Mouse (Mus musculus) limb, embryonic 11.5 days (tissue): ENCODE measurements around the gene Rasa2. TPM values are rescaled to one million over a fixed set of nuclear protein-coding genes. Genes with fewer than 3 reads are reported as not detected.

Experiments used
- ATAC-seq: fragments of 200-750 bp; cut with Nextera tagmentation; 2 replicates; pipeline ENCODE4 v1.8.0; 2017; ENCODE audit warnings: low read depth; ENCODE audit not compliant: insufficient number of reproducible peaks, low FRiP score, low TSS enrichment
- DNase-seq: peaks from one replicate; pipeline ENCODE4 v3.0.0-alpha.2; 2015; ENCODE audit warnings: low spot score
- H3K27ac ChIP-seq: fragments of 300-500 bp; sonication (generic); replicated peaks from 2 replicates; pipeline ENCODE4 v1.5.1; 2014; ENCODE audit warnings: low read depth, mild to moderate bottlenecking, low read length
- H3K27me3 ChIP-seq: fragments of 300-500 bp; sonication (generic); 2 replicates; pipeline ENCODE4 v1.6.1; 2014; ENCODE audit warnings: mild to moderate bottlenecking, low read length, mixed read lengths; ENCODE audit not compliant: control insufficient read depth, insufficient read depth
- H3K36me3 ChIP-seq: fragments of 300-500 bp; sonication (generic); 2 replicates; pipeline ENCODE4 v1.6.1; 2014; ENCODE audit warnings: mild to moderate bottlenecking, low read length, moderate library complexity, mixed read lengths; ENCODE audit not compliant: control insufficient read depth, insufficient read depth
- H3K4me1 ChIP-seq: fragments of 300-500 bp; sonication (generic); 2 replicates; pipeline ENCODE4 v1.6.1; 2014; ENCODE audit warnings: low read length, mixed read lengths; ENCODE audit not compliant: control insufficient read depth, insufficient read depth
- H3K4me2 ChIP-seq: fragments of 300-500 bp; sonication (generic); 2 replicates; pipeline ENCODE4 v1.6.1; 2014; ENCODE audit warnings: low read depth, mild to moderate bottlenecking, moderate library complexity; ENCODE audit not compliant: severe bottlenecking
- H3K4me3 ChIP-seq: fragments of 300-500 bp; sonication (generic); 2 replicates; pipeline ENCODE4 v1.5.1; 2014; ENCODE audit warnings: low read depth, low read length
- H3K9ac ChIP-seq: fragments of 300-500 bp; sonication (generic); 2 replicates; pipeline ENCODE4 v1.6.1; 2014; ENCODE audit warnings: mild to moderate bottlenecking, low read length
- H3K9me3 ChIP-seq: fragments of 300-500 bp; sonication (generic); 2 replicates; pipeline ENCODE4 v1.6.1; 2016; ENCODE audit warnings: low read length; ENCODE audit not compliant: control insufficient read depth
- WGBS: fragments of 180-500 bp; shearing (Covaris S2); extraction: QIAGEN DNeasy Blood & Tissue Kit; methylation state at CpG from one replicate; pipeline ENCODE4 v1.1.7; 2014; 5-methylcytosine and 5-hydroxymethylcytosine counted together
- polyA plus RNA-seq: library from polyadenylated mRNA; unstranded; fragments of >200 nt; fragmentation: Nextera tagmentation; extraction: Ambion mirVana; gene quantifications from 2 replicates; pipeline ENCODE4 v1.2.1, GENCODE M21; 2014

The Rasa2 gene
- polyA plus RNA-seq, 1 experiment from 2014 or later = 20.6 TPM

DNA sequence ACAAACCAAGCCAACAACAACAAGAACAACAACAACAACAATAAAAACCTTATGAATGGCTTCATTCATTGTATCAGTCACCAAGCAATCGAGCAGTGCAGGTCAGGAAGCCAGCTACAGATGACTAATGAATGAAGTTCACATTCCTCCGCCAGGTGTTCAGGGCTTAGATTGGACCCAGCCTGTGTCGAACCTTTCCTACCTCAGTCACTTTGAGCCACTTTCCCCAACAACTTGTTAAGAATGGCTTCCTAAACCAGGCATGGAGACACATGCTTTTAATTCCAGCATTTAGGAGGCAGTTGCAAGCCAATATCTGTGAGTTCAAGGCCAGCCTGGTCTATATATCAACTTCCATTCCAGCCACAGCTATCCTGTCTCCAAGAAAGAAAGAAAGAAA, 4.5 kb upstream of the Rasa2 start:
- Histone ChIP-seq H3K4me3 (no peak overlapping the region), H3K9me3 (no peaks in the 10 kb centered on the region), H3K36me3 (no peaks in the 10 kb centered on the region), H3K4me2 (no peak overlapping the region), H3K4me1 (peaks cover 8% of the 10 kb centered on the region), H3K27me3 (no peaks in the 10 kb centered on the region), H3K27ac (no peak overlapping the region), H3K9ac (no peak overlapping the region)
- DNase-seq (no peak), ATAC-seq (no peak)
- WGBS = 65% methylated on average over 3 of the region's 3 CpGs

GRCm38 (mm10) chr9:96635176-96635575, 3.8 kb upstream of the Rasa2 start:
- Histone ChIP-seq H3K36me3 (no peaks in the 10 kb centered on the region), H3K9ac (no peak overlapping the region), H3K9me3 (no peaks in the 10 kb centered on the region), H3K27me3 (no peaks in the 10 kb centered on the region), H3K4me1 (peaks cover 10% of the 10 kb centered on the region), H3K4me2 (no peak overlapping the region), H3K4me3 (no peak overlapping the region), H3K27ac (no peak overlapping the region)
- WGBS = 62% methylated on average over 6 of the region's 6 CpGs
- no peak for ATAC-seq
- DNase-seq = no peak

GRCm38 (mm10) chr9:96633771-96634170, 2.4 kb upstream of the Rasa2 start:
- Histone ChIP-seq H3K4me1 (peaks cover 10% of the 10 kb centered on the region), H3K27ac (no peak overlapping the region), H3K4me3 (no peak overlapping the region), H3K36me3 (no peaks in the 10 kb centered on the region), H3K4me2 (no peak overlapping the region), H3K9me3 (no peaks in the 10 kb centered on the region), H3K27me3 (no peaks in the 10 kb centered on the region), H3K9ac (no peak overlapping the region)
- ATAC-seq = no peak
- no peak for DNase-seq
- WGBS = 85% methylated on average over 2 of the region's 2 CpGs

- DNase-seq (no peak), ATAC-seq (no peak)
- Histone ChIP-seq H3K9ac (no peak overlapping the region), H3K27ac (no peak overlapping the region), H3K36me3 (no peaks in the 10 kb centered on the region), H3K4me3 (no peak overlapping the region), H3K4me2 (no peak overlapping the region), H3K9me3 (no peaks in the 10 kb centered on the region), H3K4me1 (peaks cover 10% of the 10 kb centered on the region), H3K27me3 (no peaks in the 10 kb centered on the region)
- WGBS = 41% methylated on average over 7 of the region's 7 CpGs
These were observed 1.3 kb upstream of the Rasa2 start for GRCm38 (mm10) chr9:96632756-96633155.

DNA sequence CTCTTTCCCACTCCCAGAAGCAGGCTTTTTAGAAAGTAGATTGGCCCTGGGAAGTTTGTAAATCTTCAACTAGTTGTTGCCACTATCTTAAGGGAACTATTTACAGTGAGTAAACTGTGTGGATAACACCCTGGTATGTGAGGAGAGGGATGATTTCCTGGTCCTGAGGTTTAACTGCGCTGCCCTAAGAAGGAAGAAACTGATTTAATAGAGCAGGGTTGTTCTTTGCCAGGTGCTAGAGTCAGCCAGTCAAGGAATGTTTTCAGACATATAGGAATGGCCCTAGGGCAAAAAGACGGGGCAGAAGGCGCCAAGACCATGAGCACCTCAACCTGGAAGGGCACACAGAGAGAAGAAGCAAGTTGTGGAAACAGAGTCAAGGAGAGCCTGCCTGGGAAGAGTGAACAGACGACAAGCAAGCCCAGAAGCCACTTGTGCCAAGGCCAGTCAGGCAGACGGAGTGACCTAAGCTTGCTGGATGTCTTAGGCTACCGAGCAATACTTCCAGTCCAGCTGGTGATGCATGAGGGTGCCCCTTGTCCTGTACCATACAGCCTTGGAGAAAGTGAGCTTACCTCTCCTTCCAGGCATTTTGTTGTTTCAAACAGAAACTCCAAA, 765 bp upstream of the Rasa2 start:
- H3K4me3 ChIP-seq = no peak overlapping the region
- no peak overlapping the region for H3K27ac ChIP-seq
- peaks cover 10% of the 10 kb centered on the region for H3K4me1 ChIP-seq
- H3K9ac ChIP-seq = no peak overlapping the region
- H3K9me3 ChIP-seq = no peaks in the 10 kb centered on the region
- peak overlapping the region; percentile 87 for H3K4me2 ChIP-seq
- no peaks in the 10 kb centered on the region for H3K27me3 ChIP-seq
- no peak for ATAC-seq
- no peaks in the 10 kb centered on the region for H3K36me3 ChIP-seq
- no peak for DNase-seq
- 55% methylated on average over 6 of the region's 6 CpGs for WGBS

- ATAC-seq = peak; percentile 71
- WGBS = under 1% methylated on average over 85 of the region's 105 CpGs
These were observed 637 bp downstream of the Rasa2 start for GRCm38 (mm10) chr9:96630571-96631388.

GRCm38 (mm10) chr9:96629151-96629550, 2.3 kb downstream of the Rasa2 start:
- Histone ChIP-seq H3K4me3 (no peak overlapping the region), H3K9me3 (no peaks in the 10 kb centered on the region), H3K36me3 (no peaks in the 10 kb centered on the region), H3K9ac (no peak overlapping the region), H3K4me2 (no peak overlapping the region), H3K27me3 (no peaks in the 10 kb centered on the region), H3K27ac (no peak overlapping the region), H3K4me1 (peaks cover 10% of the 10 kb centered on the region)
- 76% methylated on average over 4 of the region's 4 CpGs for WGBS
- ATAC-seq = no peak
- DNase-seq = no peak

More at GRCm38 (mm10) chr9:96630571-96631388, 637 bp downstream of the Rasa2 start:
- peak overlapping the region; percentile 98 for H3K27ac ChIP-seq
- H3K9me3 ChIP-seq = no peaks in the 10 kb centered on the region
- no peaks in the 10 kb centered on the region for H3K27me3 ChIP-seq
- H3K4me1 ChIP-seq = peaks cover 10% of the 10 kb centered on the region
- H3K9ac ChIP-seq = peak overlapping the region; percentile 96
- peak; percentile 78 for DNase-seq
- no peaks in the 10 kb centered on the region for H3K36me3 ChIP-seq
- H3K4me3 ChIP-seq = peak overlapping the region; percentile 76
- H3K4me2 ChIP-seq = peak overlapping the region; percentile 87

DNA sequence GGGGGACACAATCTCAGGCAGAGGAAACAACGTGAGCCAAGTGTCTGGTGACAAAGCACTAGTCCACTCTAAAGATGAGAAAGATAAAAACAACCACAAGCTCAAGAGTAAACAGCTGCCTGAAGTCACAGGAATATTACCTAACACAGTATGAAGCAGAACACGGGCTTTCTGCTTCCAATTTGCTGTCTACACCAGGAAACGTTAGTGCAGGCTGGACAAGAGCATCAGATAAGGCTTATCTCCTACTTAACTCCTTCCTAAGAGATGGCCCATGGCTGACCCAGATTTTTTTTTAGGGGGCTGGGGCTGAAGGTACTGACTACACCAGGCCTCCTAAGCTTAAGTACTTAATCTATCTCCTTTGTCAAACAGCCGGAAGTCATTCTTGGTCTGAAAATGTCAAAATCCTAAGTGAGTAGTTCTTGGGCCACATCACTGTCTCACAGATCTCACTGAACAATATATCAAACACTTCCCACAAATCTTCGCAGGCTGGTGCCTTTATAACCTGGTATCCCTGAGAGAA, 3.8 kb downstream of the Rasa2 start:
- Histone ChIP-seq H3K27ac (no peak overlapping the region), H3K27me3 (no peaks in the 10 kb centered on the region), H3K4me2 (no peak overlapping the region), H3K9ac (no peak overlapping the region), H3K36me3 (no peaks in the 10 kb centered on the region), H3K4me3 (no peak overlapping the region), H3K4me1 (peaks cover 6% of the 10 kb centered on the region; the same call in 1 of the 2 replicates), H3K9me3 (no peaks in the 10 kb centered on the region)
- DNase-seq = no peak
- 32% methylated on average over 5 of the region's 5 CpGs for WGBS
- no peak for ATAC-seq
